In genomic region chr7:127519284-127519683, GRCm38 (mm10) we compare ENCODE assay signal across 9 mouse cellular contexts. TPM values are rescaled to one million over a fixed set of nuclear protein-coding genes. Genes with fewer than 3 reads are reported as not detected.
DNase-seq lines count a peak whose midpoint lies in the region; ATAC-seq and TF ChIP-seq lines count a peak whose summit lies in the region.
"Had no signal": no experiment of that assay in that cellular context is flagged by ENCODE, and none has a peak within 500 bp of the region (broad histone marks: within the 10 kb centered on the region; RNA-seq: fewer than 3 reads in every experiment).

Gene Gm42715, plus strand, starts transcription at chr7:127519584.

- H3K4me3 ChIP-seq in kidney, embryonic 16.5 days (ENCODE audit: low read length), result no peak within 1 kb of the TSS
- no peak within 1 kb of the TSS for H3K4me3 ChIP-seq in limb, embryonic 14.5 days (replicated peaks; ENCODE audit: low read length)
- H3K4me3 ChIP-seq: heart, embryonic 15.5 days had no signal

- H3K4me1 ChIP-seq in kidney, embryonic 16.5 days (ENCODE audit: insufficient read depth, low read length), result no peaks in the 10 kb centered on the region; the same call in 1 of the 2 replicates
- no peaks in the 10 kb centered on the region for H3K4me1 ChIP-seq in limb, embryonic 14.5 days (ENCODE audit: control insufficient read depth, insufficient read depth, low read length)

- H3K4me2 ChIP-seq in kidney, embryonic 16.5 days (replicated peaks; ENCODE audit: low read depth, low read length), result no peak within 1 kb of the TSS
- H3K4me2 ChIP-seq in limb, embryonic 14.5 days (replicated peaks; ENCODE audit: low read depth, low read length, severe bottlenecking), result no peak within 1 kb of the TSS
- H3K4me2 ChIP-seq: heart, embryonic 15.5 days had no signal

- no peak for ATAC-seq in kidney, embryonic 16.5 days (ENCODE audit: low FRiP score, low TSS enrichment)
- no peak for ATAC-seq in activated CD4-positive, CD25-positive, alpha-beta regulatory T cell, adult 4 months
- no peak for ATAC-seq in erythroblast, adult 5-6 weeks (replicated peaks; ENCODE audit: low FRiP score, poor library complexity, severe bottlenecking)
- ATAC-seq in limb, embryonic 14.5 days (ENCODE audit: low FRiP score, low read depth), result no peak

- no peak for DNase-seq in kidney, postnatal 10 days
- no peak for DNase-seq in limb, embryonic 14.5 days (ENCODE audit: low spot score)
- DNase-seq in embryo, embryonic 10.5 days (ENCODE audit: low spot score), result no peak
- DNase-seq in liver, result no peak
- no peak for DNase-seq in urinary bladder, postnatal 10 days (ENCODE audit: low spot score)

- H3K9ac ChIP-seq in kidney, embryonic 16.5 days (replicated peaks; ENCODE audit: low read length), result no peak within 1 kb of the TSS
- H3K9ac ChIP-seq in limb, embryonic 14.5 days (ENCODE audit: low read depth, low read length, severe bottlenecking), result no peak within 1 kb of the TSS
- H3K9ac ChIP-seq: heart, embryonic 15.5 days had no signal

- WGBS in kidney, embryonic 16.5 days, result 92% methylated on average over 3 of the region's 3 CpGs
- WGBS in limb, embryonic 14.5 days, result 95% methylated on average over 3 of the region's 3 CpGs

- H3K27ac ChIP-seq in kidney, embryonic 16.5 days (ENCODE audit: low read length), result no peak within 1 kb of the TSS
- H3K27ac ChIP-seq in limb, embryonic 14.5 days (replicated peaks; ENCODE audit: low read depth, low read length), result no peak within 1 kb of the TSS
- H3K27ac ChIP-seq: heart, embryonic 15.5 days had no signal

- no peaks in the 10 kb centered on the region for H3K27me3 ChIP-seq in kidney, embryonic 16.5 days (ENCODE audit: insufficient read depth, low read length)
- H3K27me3 ChIP-seq in limb, embryonic 14.5 days (ENCODE audit: control insufficient read depth, insufficient read depth, low read length), result no peaks in the 10 kb centered on the region
- H3K27me3 ChIP-seq: heart, embryonic 15.5 days had no signal

- H3K9me3 ChIP-seq in kidney, embryonic 16.5 days (ENCODE audit: low read length), result no peaks in the 10 kb centered on the region
- H3K9me3 ChIP-seq in limb, embryonic 14.5 days (ENCODE audit: control insufficient read depth, low read length), result no peaks in the 10 kb centered on the region
- H3K9me3 ChIP-seq: heart, embryonic 15.5 days had no signal

- no peak for TF ChIP-seq POLR2A in limb, embryonic 14.5 days (IDR thresholded peaks at IDR 0.05; ENCODE audit: borderline replicate concordance, extremely low read depth, insufficient read depth, insufficient read length)

- peaks cover 66% of the 10 kb centered on the region for H3K36me3 ChIP-seq in kidney, embryonic 16.5 days (ENCODE audit: insufficient read depth, low read length)
- H3K36me3 ChIP-seq in limb, embryonic 14.5 days (ENCODE audit: control insufficient read depth, insufficient read depth, low read length), result peaks cover 88% of the 10 kb centered on the region

RNA-seq across cellular contexts. Expression of gene Gm42715, which starts in this region (rescaled TPM):
- polyA plus RNA-seq in kidney, embryonic 16.5 days (2015; fragmentation: Nextera tagmentation; extraction: Ambion mirVana), result 16.2 and 22.4 TPM in 2 replicates
- 10 to 100 TPM; 19.2 to 20.0 TPM for polyA plus RNA-seq in activated CD4-positive, CD25-positive, alpha-beta regulatory T cell, adult 4 months (2017; shearing (Covaris generic))
- 27.9 and 44.5 TPM in 2 replicates for total RNA-seq in erythroblast, adult 5-6 weeks (2015; ENCODE audit: low replicate concordance)
- 17.4 and 34.6 TPM in 2 replicates for total RNA-seq in erythroblast, adult 5-6 weeks (2017; ENCODE audit: low replicate concordance)
- polyA plus RNA-seq in limb, embryonic 14.5 days (2012; rRNA removed), result 17.4 and 19.6 TPM in 2 replicates
- polyA plus RNA-seq in limb, embryonic 14.5 days (2014; fragmentation: Nextera tagmentation; extraction: Ambion mirVana), result 15.0 and 17.0 TPM in 2 replicates
